Mouse (Mus musculus) kidney, embryonic 14.5 days (tissue): ENCODE measurements at regions not wholly inside any gene's neighbourhood (a gene's known extent, or its start where the extent isn't known, plus 50 kb on each side); places are given as distances from the start of the nearest gene placed in this dataset.
"Not testable (repeated sequence)": the region's sequence is repeated elsewhere in the genome, so short reads cannot be mapped to it uniquely, and the experiment has no call there.

Experiments
- ATAC-seq: fragments of 200-750 bp; cut with Nextera tagmentation; 2 replicates; pipeline ENCODE4 v1.8.0; 2017; ENCODE audit warnings: moderate number of reproducible peaks, mild to moderate bottlenecking, moderate TSS enrichment, moderate library complexity; ENCODE audit not compliant: low FRiP score, low TSS enrichment
- H3K27ac ChIP-seq: fragments of 300-500 bp; sonication (generic); 2 replicates; pipeline ENCODE4 v1.5.1; 2014; ENCODE audit warnings: low read depth, mild to moderate bottlenecking, low read length, moderate library complexity, mixed read lengths
- H3K27me3 ChIP-seq: fragments of 300-500 bp; sonication (generic); 2 replicates; pipeline ENCODE4 v1.6.1; 2014; ENCODE audit warnings: mild to moderate bottlenecking, low read length; ENCODE audit not compliant: control insufficient read depth, insufficient read depth
- H3K36me3 ChIP-seq: fragments of 300-500 bp; sonication (generic); 2 replicates; pipeline ENCODE4 v1.6.1; 2014; ENCODE audit warnings: low read length, mixed read lengths; ENCODE audit not compliant: control insufficient read depth, insufficient read depth
- H3K4me1 ChIP-seq: fragments of 300-500 bp; sonication (generic); 2 replicates; pipeline ENCODE4 v1.6.1; 2014; ENCODE audit warnings: low read length, mixed read lengths; ENCODE audit not compliant: control insufficient read depth, insufficient read depth
- H3K4me2 ChIP-seq: fragments of 300-500 bp; sonication (generic); replicated peaks from 2 replicates; pipeline ENCODE4 v1.6.1; 2014; ENCODE audit warnings: low read depth, mild to moderate bottlenecking, low read length
- H3K4me3 ChIP-seq: fragments of 300-500 bp; sonication (generic); 2 replicates; pipeline ENCODE4 v1.5.1; 2014; ENCODE audit warnings: mild to moderate bottlenecking, low read length
- H3K9ac ChIP-seq: fragments of 300-500 bp; sonication (generic); 2 replicates; pipeline ENCODE4 v1.6.1; 2014; ENCODE audit warnings: low read depth, mild to moderate bottlenecking, low read length, moderate library complexity
- H3K9me3 ChIP-seq: fragments of 300-500 bp; sonication (generic); 2 replicates; pipeline ENCODE4 v1.6.1; 2016; ENCODE audit warnings: low read length; ENCODE audit not compliant: control insufficient read depth
- WGBS: fragments of 180-500 bp; shearing (Covaris S2); extraction: QIAGEN DNeasy Blood & Tissue Kit; methylation state at CpG from one replicate; pipeline ENCODE4 v1.1.7; 2014; 5-methylcytosine and 5-hydroxymethylcytosine counted together

DNA sequence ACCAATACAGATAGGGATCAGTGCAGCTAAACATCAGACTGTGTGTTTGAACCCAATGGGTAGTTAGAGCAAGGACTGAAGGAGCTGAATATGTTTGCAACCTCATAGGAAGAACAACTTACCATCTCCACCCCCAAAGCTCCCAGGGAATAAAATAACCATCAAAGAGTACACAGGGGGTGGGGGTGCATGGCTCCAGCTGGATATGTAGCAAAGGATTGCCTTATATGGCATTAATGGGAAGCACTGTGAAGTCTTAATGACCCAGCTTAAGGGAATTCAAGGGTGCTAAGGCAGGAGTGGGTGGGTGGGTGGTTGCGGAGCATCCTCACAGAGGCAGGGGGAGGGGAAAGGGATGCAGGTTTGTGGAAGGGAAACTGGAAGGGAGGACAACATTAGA is 404.0 kb upstream of the Gm12887 start:
- Histone ChIP-seq H3K36me3 (no peaks in the 10 kb centered on the region), H3K4me2 (no peak overlapping the region), H3K4me3 (no peak overlapping the region), H3K27me3 (no peaks in the 10 kb centered on the region), H3K27ac (no peak overlapping the region), H3K9ac (no peak overlapping the region), H3K4me1 (no peaks in the 10 kb centered on the region), H3K9me3 (peaks cover 49% of the 10 kb centered on the region)
- 83% methylated on average over 1 of the region's 1 CpGs for WGBS
- ATAC-seq, result no peak

DNA sequence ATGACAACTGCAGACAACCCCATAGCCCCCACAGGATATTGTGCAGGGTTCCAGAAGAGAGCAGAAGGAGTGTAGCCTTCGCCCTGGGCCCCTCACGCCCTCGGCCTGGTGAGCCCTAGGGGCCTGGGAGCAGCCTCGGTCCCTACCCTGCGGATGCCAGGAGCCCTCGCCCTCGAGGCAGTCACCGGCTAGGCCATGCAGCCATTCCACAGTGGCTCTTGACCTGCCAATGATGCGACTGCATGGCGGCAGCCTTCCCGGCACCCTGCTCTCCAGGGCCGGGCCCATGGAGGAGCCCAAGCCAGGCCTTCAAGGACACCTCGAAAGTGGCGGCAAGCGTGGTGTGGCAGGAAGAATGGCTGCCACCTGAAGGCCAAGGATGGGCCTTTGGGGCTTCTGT is 401.0 kb upstream of the Gm12887 start:
- H3K9ac ChIP-seq, result no peak overlapping the region
- H3K27ac ChIP-seq, result no peak overlapping the region
- peaks cover 55% of the 10 kb centered on the region for H3K9me3 ChIP-seq
- H3K27me3 ChIP-seq, result no peaks in the 10 kb centered on the region
- H3K4me3 ChIP-seq, result no peak overlapping the region
- WGBS, result 92% methylated on average over 15 of the region's 15 CpGs
- H3K4me2 ChIP-seq, result no peak overlapping the region
- no peak for ATAC-seq
- no peaks in the 10 kb centered on the region for H3K36me3 ChIP-seq
- H3K4me1 ChIP-seq, result no peaks in the 10 kb centered on the region

- 95% methylated on average over 24 of the region's 26 CpGs for whole genome bisulfite sequencing
- H3K27ac ChIP-seq, H3K27me3 ChIP-seq, ATAC-seq, H3K4me1 ChIP-seq, H3K4me3 ChIP-seq, H3K4me2 ChIP-seq, H3K36me3 ChIP-seq, H3K9ac ChIP-seq: not testable (repeated sequence)
- peaks cover 56% of the 10 kb centered on the region for H3K9me3 ChIP-seq
Observed at GRCm38 (mm10) chr4:122008938-122009459, 387.1 kb upstream of the Gm12887 start.

DNA sequence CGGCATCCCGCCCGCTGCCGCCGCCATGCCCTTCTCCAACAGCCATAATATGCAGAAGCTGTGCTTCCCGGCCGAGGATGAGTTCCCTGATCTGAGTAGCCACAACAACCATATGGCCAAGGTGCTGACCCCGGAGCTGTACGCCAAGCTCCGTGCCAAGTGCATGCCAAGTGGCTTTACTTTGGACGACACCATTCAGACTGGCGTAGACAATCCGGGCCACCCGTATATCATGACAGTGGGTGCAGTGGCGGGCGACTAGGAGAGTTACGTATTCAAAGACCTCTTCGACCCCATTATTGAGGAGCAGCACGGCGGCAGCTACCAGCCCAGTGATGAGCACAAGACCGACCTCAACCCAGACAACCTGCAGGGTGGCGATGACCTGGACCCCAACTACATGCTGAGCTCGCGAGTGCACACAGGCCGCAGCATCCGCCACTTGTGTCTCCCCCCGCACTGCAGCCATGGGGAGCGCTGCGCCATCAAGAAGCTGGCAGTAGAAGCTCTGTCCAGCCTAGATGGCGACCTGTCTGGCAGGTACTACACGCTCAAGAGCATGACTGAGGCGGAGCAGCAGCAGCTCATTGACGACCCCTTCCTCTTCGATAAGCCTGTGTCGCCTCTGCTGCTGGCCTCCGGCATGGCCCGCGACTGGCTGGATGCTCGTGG is 386.4 kb upstream of the Gm12887 start:
- no peaks in the 10 kb centered on the region for H3K36me3 ChIP-seq
- H3K27me3 ChIP-seq, result no peaks in the 10 kb centered on the region
- H3K4me2 ChIP-seq, result no peak overlapping the region
- peaks cover 57% of the 10 kb centered on the region for H3K9me3 ChIP-seq
- ATAC-seq, result no peak
- H3K4me1 ChIP-seq, result no peaks in the 10 kb centered on the region
- H3K9ac ChIP-seq, result no peak overlapping the region
- H3K4me3 ChIP-seq, result no peak overlapping the region
- 95% methylated on average over 39 of the region's 39 CpGs for WGBS
- H3K27ac ChIP-seq, result no peak overlapping the region

DNA sequence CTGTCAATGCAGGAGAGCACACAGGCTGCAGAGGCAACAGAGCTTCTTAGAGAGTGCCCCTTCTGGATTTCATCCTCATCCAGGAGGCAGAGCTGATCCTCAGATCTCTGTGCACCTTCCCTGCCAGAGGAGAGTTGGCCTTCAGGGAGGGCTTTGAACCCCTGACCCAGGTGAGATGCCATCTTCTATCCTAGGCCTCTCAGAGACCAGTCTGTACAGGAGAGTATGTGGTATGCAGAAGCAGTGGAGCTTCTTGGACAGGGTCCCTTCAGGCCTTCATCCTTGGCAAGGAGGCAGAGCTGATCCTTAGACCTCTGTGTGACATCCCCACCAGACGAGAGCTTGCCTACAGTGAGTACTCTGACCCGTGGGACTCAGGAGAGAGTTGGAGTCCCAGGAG is 364.8 kb upstream of the Gm12887 start:
- Histone ChIP-seq H3K4me1 (no peaks in the 10 kb centered on the region), H3K9ac (no peak overlapping the region), H3K4me2 (no peak overlapping the region), H3K4me3 (no peak overlapping the region), H3K27me3 (no peaks in the 10 kb centered on the region), H3K36me3 (no peaks in the 10 kb centered on the region), H3K9me3 (peaks cover 47% of the 10 kb centered on the region), H3K27ac (no peak overlapping the region)
- no peak for ATAC-seq
- 73% methylated on average over 2 of the region's 2 CpGs for WGBS

DNA sequence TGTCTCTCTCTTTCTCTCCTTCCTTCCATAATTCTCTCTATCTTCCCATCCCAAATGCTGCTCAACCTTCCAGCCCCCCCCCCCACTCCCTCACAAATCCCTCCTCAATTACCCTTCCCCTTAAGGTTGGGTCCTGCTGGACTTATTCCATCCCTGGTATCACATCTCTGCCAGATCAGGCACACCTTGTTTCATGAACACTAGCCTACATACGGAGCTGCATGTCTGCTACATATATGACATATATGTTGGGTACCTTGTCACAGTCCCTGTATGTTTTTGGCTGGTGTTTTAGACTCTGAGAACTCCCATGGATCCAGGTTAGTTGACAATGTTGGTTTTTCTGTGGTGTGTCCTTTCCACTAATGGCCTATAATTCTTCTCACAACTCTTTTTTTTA is 363.5 kb upstream of the Gm12887 start:
- peaks cover 47% of the 10 kb centered on the region for H3K9me3 ChIP-seq
- no peaks in the 10 kb centered on the region for H3K27me3 ChIP-seq
- H3K36me3 ChIP-seq, result no peaks in the 10 kb centered on the region
- no peaks in the 10 kb centered on the region for H3K4me1 ChIP-seq
- no peak overlapping the region for H3K4me2 ChIP-seq
- H3K9ac ChIP-seq, result no peak overlapping the region
- no peak for ATAC-seq
- H3K27ac ChIP-seq, result no peak overlapping the region
- no peak overlapping the region for H3K4me3 ChIP-seq
- WGBS, result 73% methylated on average over 1 of the region's 1 CpGs

- Histone ChIP-seq H3K36me3 (no peaks in the 10 kb centered on the region), H3K9me3 (peaks cover 12% of the 10 kb centered on the region), H3K4me2 (no peak overlapping the region), H3K4me1 (no peaks in the 10 kb centered on the region), H3K4me3 (no peak overlapping the region), H3K9ac (no peak overlapping the region), H3K27ac (no peak overlapping the region), H3K27me3 (no peaks in the 10 kb centered on the region)
- 75% methylated on average over 3 of the region's 3 CpGs for WGBS
- ATAC-seq, result no peak
Observed at GRCm38 (mm10) chr4:121975831-121976230, 353.9 kb upstream of the Gm12887 start.
